Mouse (Mus musculus): Measurements from ENCODE around the gene Ung. TPM values are rescaled to one million over a fixed set of nuclear protein-coding genes. Genes with fewer than 3 reads are reported as not detected.

Gene Ung
- 5.8 and 6.2 TPM in 2 replicates for polyA plus RNA-seq (2012; rRNA removed)

GRCm38 (mm10) chr5:114130211-114130605 lies at the start of gene Ung:
Ung (plus strand) TSS chr5:114130386.

GRCm38 (mm10) chr5:114091057-114091807 lies 39.0 kb upstream of the Ung start, which contains the start of gene Svop:
Svop (minus strand) TSS chr5:114091570.

GRCm38 (mm10) chr5:114127374-114128349 lies 2.5 kb upstream of the Ung start, which contains the start of gene Alkbh2:
Alkbh2 (minus strand) TSS chr5:114128218.

DNA sequence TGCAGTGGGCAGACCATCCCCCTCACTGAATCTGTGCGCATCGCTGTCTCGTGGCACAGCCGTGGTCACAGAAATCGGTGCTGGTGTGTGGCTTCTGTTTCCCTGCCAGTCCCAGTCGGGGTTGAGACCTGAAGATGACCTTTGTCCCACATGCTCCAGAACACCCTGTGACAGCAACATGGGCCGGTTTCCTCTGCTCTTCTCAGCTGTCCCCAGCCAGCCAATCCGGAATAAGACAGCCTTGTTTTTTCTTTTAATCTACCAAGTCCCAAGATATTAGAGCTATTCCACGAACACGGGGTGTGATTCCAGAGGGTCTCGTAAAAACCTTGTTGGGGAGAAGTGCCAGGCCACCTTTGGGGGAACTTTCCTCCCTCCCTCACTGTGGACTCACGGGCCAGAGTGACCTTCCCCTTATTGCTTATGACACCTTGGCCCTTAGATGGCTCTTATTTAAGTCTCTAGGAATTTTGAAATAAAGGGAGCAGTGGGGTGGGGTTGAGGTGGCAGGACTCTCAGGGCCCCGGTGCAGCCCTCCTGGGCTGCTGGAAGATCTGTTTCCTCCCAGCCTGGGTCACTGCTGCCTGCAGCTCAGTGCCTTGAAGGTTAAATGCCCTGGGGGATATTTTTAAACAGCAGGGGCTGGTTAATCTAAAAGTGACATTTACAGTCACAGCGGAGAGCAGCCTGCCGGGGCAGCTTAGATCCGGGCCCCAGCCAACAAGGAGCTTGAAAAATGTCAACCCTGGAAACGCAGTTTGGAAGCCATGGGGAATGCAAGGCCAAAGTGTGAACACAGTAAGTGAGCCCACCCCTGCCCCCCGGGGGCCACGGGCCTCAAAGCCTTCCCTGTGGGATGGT lies 16.1 kb downstream of the Ung start, which contains the start of gene Acacb:
Acacb (plus strand) TSS at position 508 of the 861 bp plus-strand sequence.

Other genes with a start within 250 kb of the Ung start
- gene Coro1c, start 221.6 kb upstream of the Ung start, polyA plus RNA-seq (2012; rRNA removed), result 133 and 152 TPM in 2 replicates
- gene Ssh1, start 136.5 kb upstream of the Ung start, polyA plus RNA-seq (2012; rRNA removed), result 11.3 and 11.8 TPM in 2 replicates
- gene Dao, start 126.7 kb upstream of the Ung start, polyA plus RNA-seq (2012; rRNA removed), result 0.04 and 0.15 TPM in 2 replicates
- 36.3 and 37.5 TPM in 2 replicates for gene Usp30, start 64.9 kb upstream of the Ung start, polyA plus RNA-seq (2012; rRNA removed)
- 78.4 and 85.2 TPM in 2 replicates for gene Svop, start 38.8 kb upstream of the Ung start, polyA plus RNA-seq (2012; rRNA removed)
- gene Alkbh2, start 2.2 kb upstream of the Ung start, polyA plus RNA-seq (2012; rRNA removed), result 11.6 and 11.9 TPM in 2 replicates
- gene Acacb, start 16.1 kb downstream of the Ung start, polyA plus RNA-seq (2012; rRNA removed), result 3.6 TPM in 2 replicates
- 0.28 and 0.49 TPM in 2 replicates for gene Foxn4, start 143.4 kb downstream of the Ung start, polyA plus RNA-seq (2012; rRNA removed)
- 1.1 and 1.3 TPM in 2 replicates for gene Myo1h, start 158.8 kb downstream of the Ung start, polyA plus RNA-seq (2012; rRNA removed)

All from central nervous system, embryonic 18 days (tissue).